Mouse (Mus musculus): Measurements from ENCODE around the gene Pla2g2f. TPM values are rescaled to one million over a fixed set of nuclear protein-coding genes. Genes with fewer than 3 reads are reported as not detected.

Pla2g2f gene
- polyA plus RNA-seq, 1 experiment, result 14.5 TPM

DNA sequence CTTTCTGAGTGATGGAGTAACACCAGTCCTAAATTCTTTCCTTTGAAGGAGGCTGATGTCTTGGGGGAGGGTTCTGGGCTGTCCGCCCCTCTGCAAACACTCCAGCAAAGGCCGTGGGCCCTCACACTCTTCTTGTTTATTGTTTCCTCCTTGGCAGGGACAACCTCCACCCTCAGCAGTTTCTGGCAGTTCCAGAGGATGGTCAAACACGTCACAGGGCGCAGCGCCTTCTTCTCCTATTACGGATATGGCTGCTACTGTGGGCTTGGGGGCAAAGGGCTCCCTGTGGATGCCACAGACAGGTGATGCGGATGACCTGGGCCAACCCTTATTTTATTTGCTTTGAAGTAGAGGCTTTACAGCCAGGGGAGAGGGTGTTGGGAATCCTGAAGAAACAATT is 23.3 kb downstream of the Pla2g2f start:
- TF ChIP-seq POLR2A (IDR thresholded peaks at IDR 0.05; ENCODE audit: low read depth, low read length) (no peak), CTCF (IDR thresholded peaks at IDR 0.05; ENCODE audit: extremely low read depth, insufficient read length, insufficient replicate concordance, low read depth, low read length) (no peak)
- 42% methylated on average over 7 of the region's 7 CpGs for WGBS

DNA sequence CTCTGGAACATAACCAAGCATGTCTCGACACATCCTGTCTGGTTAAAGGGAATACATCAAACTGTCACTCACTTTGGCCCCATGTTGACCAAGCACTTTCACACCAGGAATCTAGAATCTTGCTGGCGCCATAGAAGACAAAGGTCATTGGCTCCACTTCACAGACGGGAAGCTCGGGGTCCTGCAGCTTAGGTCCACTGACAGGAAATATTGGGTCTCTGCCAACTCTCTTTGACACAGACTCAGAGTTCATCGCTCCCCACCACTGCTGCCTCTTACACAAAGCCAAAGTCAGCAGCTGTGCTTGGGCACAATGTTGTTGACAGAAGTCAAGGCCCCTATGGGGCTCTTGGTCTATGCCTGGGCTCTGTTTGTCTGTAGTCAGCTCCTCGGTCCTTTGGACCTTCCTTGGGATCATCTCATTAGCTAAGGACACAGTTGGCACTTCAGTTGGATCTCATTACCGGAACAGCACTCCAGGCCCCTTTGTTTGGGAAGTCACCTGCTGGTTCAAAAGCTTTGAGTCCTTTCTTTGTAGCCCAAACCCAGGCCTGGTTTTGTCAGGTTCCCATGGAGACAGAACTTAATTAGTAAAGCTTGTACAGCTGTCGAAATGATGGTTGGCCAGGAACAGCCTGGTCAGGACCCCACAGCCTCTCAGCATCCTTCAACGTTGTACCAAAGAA is 28.3 kb downstream of the Pla2g2f start:
- H3K4me3 ChIP-seq (ENCODE audit: low read depth, low read length), result no peak overlapping the region
- H3K4me1 ChIP-seq (ENCODE audit: control insufficient read depth, insufficient read depth, insufficient read length, low read length), result peaks cover 10% of the 10 kb centered on the region
- WGBS, result 62% methylated on average over 9 of the region's 9 CpGs
- no peaks in the 10 kb centered on the region for H3K27me3 ChIP-seq (ENCODE audit: control insufficient read depth, insufficient read depth, low read length)
- H3K27ac ChIP-seq (ENCODE audit: insufficient read depth, low read depth, low read length), result no peak overlapping the region
- H3K36me3 ChIP-seq (ENCODE audit: control insufficient read depth, insufficient read depth, low read length), result no peaks in the 10 kb centered on the region
- no peak for TF ChIP-seq CTCF (IDR thresholded peaks at IDR 0.05; ENCODE audit: extremely low read depth, insufficient read length, insufficient replicate concordance, low read depth, low read length)

More for the DNA sequence above, 23.3 kb downstream of the Pla2g2f start:
- peaks cover 16% of the 10 kb centered on the region for H3K4me1 ChIP-seq (ENCODE audit: control insufficient read depth, insufficient read depth, insufficient read length, low read length)
- H3K27me3 ChIP-seq (ENCODE audit: control insufficient read depth, insufficient read depth, low read length), result no peaks in the 10 kb centered on the region
- H3K4me3 ChIP-seq (ENCODE audit: low read depth, low read length), result no peak overlapping the region
- H3K36me3 ChIP-seq (ENCODE audit: control insufficient read depth, insufficient read depth, low read length), result no peaks in the 10 kb centered on the region
- no peak overlapping the region for H3K27ac ChIP-seq (ENCODE audit: insufficient read depth, low read depth, low read length)

DNA sequence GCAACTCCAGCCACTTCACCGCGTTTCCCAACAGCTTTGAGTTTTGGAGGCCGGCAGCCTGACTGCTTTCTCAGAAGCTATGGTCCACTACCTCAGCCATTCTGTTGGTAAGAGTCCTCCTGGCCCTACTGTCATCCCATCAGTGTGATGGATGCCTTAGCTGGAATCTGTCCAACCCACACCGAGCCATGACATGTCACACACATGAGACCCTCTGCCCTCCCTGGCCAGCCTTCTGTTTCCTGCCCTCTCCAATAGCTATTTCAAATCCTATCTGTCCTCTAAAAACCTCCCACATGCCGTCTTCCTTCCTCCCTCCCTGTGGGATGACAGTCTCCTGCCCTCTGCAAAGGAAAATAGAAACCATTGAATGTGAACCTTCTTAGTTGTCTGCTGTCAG is 31.7 kb downstream of the Pla2g2f start:
- H3K4me1 ChIP-seq (ENCODE audit: control insufficient read depth, insufficient read depth, insufficient read length, low read length), result peaks cover 13% of the 10 kb centered on the region
- no peak overlapping the region for H3K27ac ChIP-seq (ENCODE audit: insufficient read depth, low read depth, low read length)
- H3K27me3 ChIP-seq (ENCODE audit: control insufficient read depth, insufficient read depth, low read length), result no peaks in the 10 kb centered on the region
- 82% methylated on average over 5 of the region's 5 CpGs for WGBS
- no peak overlapping the region for H3K4me3 ChIP-seq (ENCODE audit: low read depth, low read length)
- TF ChIP-seq CTCF (IDR thresholded peaks at IDR 0.05; ENCODE audit: extremely low read depth, insufficient read length, insufficient replicate concordance, low read depth, low read length), result no peak
- no peak for TF ChIP-seq POLR2A (IDR thresholded peaks at IDR 0.05; ENCODE audit: low read depth, low read length)
- no peaks in the 10 kb centered on the region for H3K36me3 ChIP-seq (ENCODE audit: control insufficient read depth, insufficient read depth, low read length)

DNA sequence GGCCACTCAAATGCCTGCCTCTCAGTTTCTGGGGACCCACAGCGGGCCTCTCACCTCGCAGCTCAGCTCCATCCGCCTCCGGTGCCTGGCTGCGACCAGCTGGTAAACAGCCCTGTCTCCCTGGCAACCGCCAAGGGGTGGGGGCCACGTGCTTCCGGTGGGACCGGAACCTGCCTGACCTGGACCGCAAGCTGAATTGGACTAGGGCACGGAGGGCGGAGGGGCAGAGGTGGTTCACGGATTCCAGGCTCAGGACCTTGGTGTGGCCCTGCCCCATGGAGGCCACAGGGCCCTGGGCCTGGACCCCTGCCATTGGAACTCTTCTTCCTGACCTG is 32.3 kb downstream of the Pla2g2f start:
- Histone ChIP-seq H3K4me3 (ENCODE audit: low read depth, low read length) (peak overlapping the region; percentile 2; the same call in 1 of the 2 replicates), H3K27ac (ENCODE audit: insufficient read depth, low read depth, low read length) (no peak overlapping the region), H3K36me3 (ENCODE audit: control insufficient read depth, insufficient read depth, low read length) (no peaks in the 10 kb centered on the region), H3K27me3 (ENCODE audit: control insufficient read depth, insufficient read depth, low read length) (no peaks in the 10 kb centered on the region), H3K4me1 (ENCODE audit: control insufficient read depth, insufficient read depth, insufficient read length, low read length) (peaks cover 13% of the 10 kb centered on the region)
- WGBS, result 11% methylated on average over 13 of the region's 13 CpGs
- TF ChIP-seq CTCF (IDR thresholded peaks at IDR 0.05; ENCODE audit: extremely low read depth, insufficient read length, insufficient replicate concordance, low read depth, low read length) (no peak), POLR2A (IDR thresholded peaks at IDR 0.05; ENCODE audit: low read depth, low read length) (no peak)

DNA sequence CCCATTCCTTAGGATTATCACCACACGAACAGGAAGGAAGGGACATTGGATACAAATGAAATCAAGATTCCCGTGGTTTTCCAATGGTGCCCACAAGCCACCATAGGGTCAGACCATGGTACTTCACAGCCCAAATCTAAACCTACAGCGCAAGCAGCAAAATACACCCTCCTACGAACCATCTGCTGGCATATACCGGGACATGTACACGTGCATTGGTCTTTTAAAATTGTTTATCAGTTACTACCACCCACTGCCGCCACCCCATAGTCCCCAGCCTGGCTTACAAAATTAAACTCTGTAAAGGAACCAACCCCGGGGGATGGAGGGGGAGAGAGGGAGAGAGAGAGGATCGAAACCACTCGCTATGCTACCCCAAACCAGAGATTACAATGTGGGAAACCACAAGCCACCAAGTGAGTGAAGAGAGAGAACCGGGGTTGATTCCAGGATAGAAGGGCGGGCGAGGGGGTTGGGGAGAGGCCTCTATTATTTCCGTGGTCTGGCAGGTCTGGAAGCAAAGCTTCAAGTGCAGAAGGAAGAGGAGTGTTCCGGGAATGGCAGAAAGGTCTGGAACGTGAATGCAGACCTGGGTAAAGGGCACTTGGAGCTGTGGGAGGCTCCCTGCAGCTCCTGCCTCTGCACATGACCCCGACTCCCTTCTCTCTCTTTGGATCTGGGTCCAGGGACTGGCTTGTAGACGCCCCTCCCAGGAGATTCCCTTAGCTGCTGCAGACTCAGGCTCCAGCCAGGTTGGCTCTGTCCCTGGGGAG is 32.9 kb downstream of the Pla2g2f start, which contains the start of gene Pla2g2c:
Gene Pla2g2c (plus strand): TSS at position 439 of the 773 bp plus-strand sequence.
- H3K27ac ChIP-seq (ENCODE audit: insufficient read depth, low read depth, low read length), result peak within 1 kb of the TSS; percentile 1; the same call in 1 of the 2 replicates
- no peaks in the 10 kb centered on the region for H3K36me3 ChIP-seq (ENCODE audit: control insufficient read depth, insufficient read depth, low read length)
- no peak for TF ChIP-seq CTCF (IDR thresholded peaks at IDR 0.05; ENCODE audit: extremely low read depth, insufficient read length, insufficient replicate concordance, low read depth, low read length)
- TF ChIP-seq POLR2A (IDR thresholded peaks at IDR 0.05; ENCODE audit: low read depth, low read length), result no peak
- peak within 1 kb of the TSS; percentile 2; the same call in 1 of the 2 replicates for H3K4me3 ChIP-seq (ENCODE audit: low read depth, low read length)
- H3K27me3 ChIP-seq (ENCODE audit: control insufficient read depth, insufficient read depth, low read length), result no peaks in the 10 kb centered on the region
- 29% methylated on average over 18 of the region's 18 CpGs for WGBS
- peaks cover 13% of the 10 kb centered on the region for H3K4me1 ChIP-seq (ENCODE audit: control insufficient read depth, insufficient read depth, insufficient read length, low read length)

DNA sequence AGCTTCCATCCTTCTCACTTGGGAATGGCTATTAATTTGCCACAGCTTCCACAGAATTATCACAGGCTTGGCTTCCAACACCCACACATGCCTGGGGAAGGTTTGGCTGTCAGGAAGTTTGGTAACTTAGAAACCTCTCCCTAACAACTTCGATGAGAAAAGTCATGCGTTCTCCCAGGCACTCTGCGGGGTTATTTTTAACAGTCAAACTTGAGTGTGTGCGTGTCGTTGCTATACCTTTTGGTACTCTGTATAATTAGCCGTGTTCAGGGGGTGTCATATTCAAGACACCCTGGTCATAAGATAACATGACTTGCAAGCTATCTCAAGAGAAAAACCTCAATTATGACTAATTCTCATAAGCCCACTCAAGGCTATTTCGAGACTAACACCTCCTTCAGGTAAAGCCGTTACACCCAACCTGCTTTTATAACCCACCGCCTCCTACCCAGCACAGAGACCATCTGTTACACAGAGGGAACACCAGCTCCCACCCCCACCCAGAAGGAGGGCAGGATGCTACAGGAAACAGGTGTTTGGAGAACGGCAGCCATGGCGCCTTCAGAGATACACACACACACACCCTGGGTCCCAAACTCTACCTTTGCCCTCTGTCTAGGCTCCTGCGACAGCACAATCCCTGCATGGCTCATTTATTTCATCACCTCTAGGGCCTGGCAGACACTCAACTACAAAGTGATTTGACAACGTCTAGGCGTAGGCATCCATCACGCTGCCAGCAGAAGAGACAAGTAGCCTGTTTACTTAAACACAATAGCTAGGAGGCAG is 33.7 kb downstream of the Pla2g2f start:
- Histone ChIP-seq H3K27ac (ENCODE audit: insufficient read depth, low read depth, low read length) (no peak overlapping the region), H3K36me3 (ENCODE audit: control insufficient read depth, insufficient read depth, low read length) (no peaks in the 10 kb centered on the region), H3K4me1 (ENCODE audit: control insufficient read depth, insufficient read depth, insufficient read length, low read length) (peaks cover 13% of the 10 kb centered on the region), H3K27me3 (ENCODE audit: control insufficient read depth, insufficient read depth, low read length) (no peaks in the 10 kb centered on the region), H3K4me3 (ENCODE audit: low read depth, low read length) (no peak overlapping the region)
- WGBS, result 36% methylated on average over 15 of the region's 15 CpGs
- TF ChIP-seq CTCF (IDR thresholded peaks at IDR 0.05; ENCODE audit: extremely low read depth, insufficient read length, insufficient replicate concordance, low read depth, low read length) (no peak), POLR2A (IDR thresholded peaks at IDR 0.05; ENCODE audit: low read depth, low read length) (no peak)

DNA sequence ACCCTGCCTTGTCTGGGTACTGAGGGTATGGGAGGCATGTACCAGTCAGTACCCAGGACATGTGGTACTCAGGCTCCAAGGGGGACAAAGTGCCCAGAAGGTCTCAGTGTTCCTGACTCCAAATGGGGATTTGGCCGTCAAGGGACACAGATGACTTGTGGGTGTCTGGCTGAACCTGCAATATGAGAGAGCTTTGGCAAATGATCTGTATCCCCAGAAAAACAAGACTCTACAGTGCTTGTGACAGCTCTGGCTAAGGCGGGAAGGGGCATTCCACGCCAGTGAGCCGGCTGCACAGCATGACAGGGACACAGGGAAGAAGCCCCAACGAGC is 38.2 kb downstream of the Pla2g2f start:
- TF ChIP-seq CTCF (IDR thresholded peaks at IDR 0.05; ENCODE audit: extremely low read depth, insufficient read length, insufficient replicate concordance, low read depth, low read length), result no peak
- no peak for TF ChIP-seq POLR2A (IDR thresholded peaks at IDR 0.05; ENCODE audit: low read depth, low read length)
- H3K27me3 ChIP-seq (ENCODE audit: control insufficient read depth, insufficient read depth, low read length), result no peaks in the 10 kb centered on the region
- H3K4me3 ChIP-seq (ENCODE audit: low read depth, low read length), result no peak overlapping the region
- H3K27ac ChIP-seq (ENCODE audit: insufficient read depth, low read depth, low read length), result no peak overlapping the region
- H3K4me1 ChIP-seq (ENCODE audit: control insufficient read depth, insufficient read depth, insufficient read length, low read length), result peaks cover 5% of the 10 kb centered on the region; the same call in 1 of the 2 replicates
- no peaks in the 10 kb centered on the region for H3K36me3 ChIP-seq (ENCODE audit: control insufficient read depth, insufficient read depth, low read length)
- 89% methylated on average over 5 of the region's 5 CpGs for WGBS
